Mouse (Mus musculus): ENCODE measurements around the gene Nod2. TPM values are rescaled to one million over a fixed set of nuclear protein-coding genes. Genes with fewer than 3 reads are reported as not detected.

Gene Nod2
- polyA plus RNA-seq, 1 experiment: 1.4 TPM

DNA sequence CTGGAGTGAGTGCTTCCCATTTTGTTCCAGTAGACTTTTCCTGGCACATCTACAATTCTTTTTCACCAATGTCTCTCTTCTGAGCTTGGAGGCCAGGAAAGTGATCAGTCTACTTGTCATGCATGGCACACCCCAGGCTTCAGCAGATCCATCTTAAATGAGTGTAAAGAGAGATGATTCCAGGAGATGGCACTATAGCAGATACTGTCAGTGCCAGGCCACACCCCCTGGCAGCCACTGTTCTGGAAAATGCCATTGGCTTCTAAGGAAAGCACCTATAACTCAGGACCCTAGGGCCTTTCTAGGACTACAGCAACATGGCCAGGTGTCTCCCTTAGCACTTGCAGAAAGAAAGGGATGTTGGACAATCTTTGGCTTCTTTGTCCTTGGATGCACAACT is 16.0 kb upstream of the Nod2 start:
- no peak for TF ChIP-seq POLR2A (IDR thresholded peaks at IDR 0.05; ENCODE audit: low read depth, low read length)
- peak; percentile 56 for TF ChIP-seq CTCF (conservative IDR thresholded peaks at IDR 0.05; ENCODE audit: insufficient read depth, insufficient read length, low read depth, low read length)
- Histone ChIP-seq H3K36me3 (ENCODE audit: control insufficient read depth, insufficient read depth, low read length) (no peaks in the 10 kb centered on the region), H3K27me3 (replicated peaks; ENCODE audit: control insufficient read depth, insufficient read depth, low read length) (no peaks in the 10 kb centered on the region), H3K27ac (ENCODE audit: insufficient read depth, low read depth, low read length) (peak overlapping the region; percentile 51; the same call in 1 of the 2 replicates), H3K4me3 (ENCODE audit: insufficient read depth, low read depth, low read length) (no peak overlapping the region), H3K4me1 (ENCODE audit: control insufficient read depth, insufficient read depth, low read length) (0 out of 2 replicates have a peak, but pooled peaks cover 7% of the 10 kb centered on the region)
- peak; percentile 74 for DNase-seq

DNA sequence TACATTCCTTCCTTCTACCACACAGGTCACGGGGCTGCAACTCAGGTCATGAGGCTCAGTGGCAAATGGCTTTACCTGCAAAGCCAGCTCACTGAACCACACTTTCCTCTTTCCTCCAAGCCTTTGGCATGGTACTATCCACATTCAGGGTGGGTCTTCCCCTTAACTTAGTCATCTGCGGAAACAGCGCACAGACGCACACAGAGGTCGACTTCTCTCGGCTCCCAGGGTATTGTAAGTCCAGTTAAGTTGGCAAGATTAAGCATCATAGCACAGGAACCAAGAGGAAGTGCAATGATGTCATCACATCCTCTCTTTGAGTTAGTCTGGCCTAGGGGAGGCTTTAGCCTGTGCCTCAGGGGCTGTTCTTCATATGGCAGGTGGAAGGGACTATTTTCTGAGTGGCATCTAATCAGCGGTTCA is 13.8 kb upstream of the Nod2 start:
- 62% methylated on average over 7 of the region's 7 CpGs for WGBS
- peak overlapping the region; percentile 27 for H3K27ac ChIP-seq (ENCODE audit: insufficient read depth, low read depth, low read length)

GRCm38 (mm10) chr8:88635474-88636397 is 11.4 kb upstream of the Nod2 start, which contains the start of gene Snx20:
Gene Snx20, minus strand, starts transcription at chr8:88636128.
- WGBS: 81% methylated on average over 14 of the region's 14 CpGs
- H3K4me3 ChIP-seq (ENCODE audit: insufficient read depth, low read depth, low read length): no peak within 1 kb of the TSS
- H3K27ac ChIP-seq (ENCODE audit: insufficient read depth, low read depth, low read length): no peak within 1 kb of the TSS
- H3K27me3 ChIP-seq (replicated peaks; ENCODE audit: control insufficient read depth, insufficient read depth, low read length): no peaks in the 10 kb centered on the region
- TF ChIP-seq CTCF (conservative IDR thresholded peaks at IDR 0.05; ENCODE audit: insufficient read depth, insufficient read length, low read depth, low read length): no peak
- no peak for TF ChIP-seq POLR2A (IDR thresholded peaks at IDR 0.05; ENCODE audit: low read depth, low read length)
- H3K36me3 ChIP-seq (ENCODE audit: control insufficient read depth, insufficient read depth, low read length): no peaks in the 10 kb centered on the region
- H3K4me1 ChIP-seq (ENCODE audit: control insufficient read depth, insufficient read depth, low read length): 0 out of 2 replicates have a peak, but pooled peaks cover 4% of the 10 kb centered on the region
- DNase-seq: peak; percentile 28

More for the DNA sequence above, 13.8 kb upstream of the Nod2 start:
- Histone ChIP-seq H3K36me3 (ENCODE audit: control insufficient read depth, insufficient read depth, low read length) (no peaks in the 10 kb centered on the region), H3K4me3 (ENCODE audit: insufficient read depth, low read depth, low read length) (no peak overlapping the region), H3K27me3 (replicated peaks; ENCODE audit: control insufficient read depth, insufficient read depth, low read length) (no peaks in the 10 kb centered on the region), H3K4me1 (ENCODE audit: control insufficient read depth, insufficient read depth, low read length) (0 out of 2 replicates have a peak, but pooled peaks cover 4% of the 10 kb centered on the region)
- peak; percentile 72 for DNase-seq
- TF ChIP-seq CTCF (conservative IDR thresholded peaks at IDR 0.05; ENCODE audit: insufficient read depth, insufficient read length, low read depth, low read length): no peak
- TF ChIP-seq POLR2A (IDR thresholded peaks at IDR 0.05; ENCODE audit: low read depth, low read length): no peak

- no peaks in the 10 kb centered on the region for H3K36me3 ChIP-seq (ENCODE audit: control insufficient read depth, insufficient read depth, low read length)
- H3K27ac ChIP-seq (ENCODE audit: insufficient read depth, low read depth, low read length): no peak overlapping the region
- no peak for DNase-seq
- H3K4me3 ChIP-seq (ENCODE audit: insufficient read depth, low read depth, low read length): no peak overlapping the region
- H3K27me3 ChIP-seq (replicated peaks; ENCODE audit: control insufficient read depth, insufficient read depth, low read length): no peaks in the 10 kb centered on the region
- H3K4me1 ChIP-seq (ENCODE audit: control insufficient read depth, insufficient read depth, low read length): 0 out of 2 replicates have a peak, but pooled peaks cover under 1% of the 10 kb centered on the region
- no peak for TF ChIP-seq POLR2A (IDR thresholded peaks at IDR 0.05; ENCODE audit: low read depth, low read length)
- TF ChIP-seq CTCF (conservative IDR thresholded peaks at IDR 0.05; ENCODE audit: insufficient read depth, insufficient read length, low read depth, low read length): no peak
- 81% methylated on average over 9 of the region's 9 CpGs for WGBS
Measured at GRCm38 (mm10) chr8:88637092-88638000, 9.8 kb upstream of the Nod2 start.

GRCm38 (mm10) chr8:88638908-88639307 is 8.2 kb upstream of the Nod2 start:
- H3K4me1 ChIP-seq (ENCODE audit: control insufficient read depth, insufficient read depth, low read length): peaks cover 11% of the 10 kb centered on the region; the same call in 1 of the 2 replicates
- no peak overlapping the region for H3K27ac ChIP-seq (ENCODE audit: insufficient read depth, low read depth, low read length)
- TF ChIP-seq POLR2A (IDR thresholded peaks at IDR 0.05; ENCODE audit: low read depth, low read length) (no peak), CTCF (conservative IDR thresholded peaks at IDR 0.05; ENCODE audit: insufficient read depth, insufficient read length, low read depth, low read length) (no peak)
- H3K36me3 ChIP-seq (ENCODE audit: control insufficient read depth, insufficient read depth, low read length): no peaks in the 10 kb centered on the region
- H3K27me3 ChIP-seq (replicated peaks; ENCODE audit: control insufficient read depth, insufficient read depth, low read length): no peaks in the 10 kb centered on the region
- DNase-seq: no peak
- no peak overlapping the region for H3K4me3 ChIP-seq (ENCODE audit: insufficient read depth, low read depth, low read length)
- 95% methylated on average over 3 of the region's 3 CpGs for WGBS

DNA sequence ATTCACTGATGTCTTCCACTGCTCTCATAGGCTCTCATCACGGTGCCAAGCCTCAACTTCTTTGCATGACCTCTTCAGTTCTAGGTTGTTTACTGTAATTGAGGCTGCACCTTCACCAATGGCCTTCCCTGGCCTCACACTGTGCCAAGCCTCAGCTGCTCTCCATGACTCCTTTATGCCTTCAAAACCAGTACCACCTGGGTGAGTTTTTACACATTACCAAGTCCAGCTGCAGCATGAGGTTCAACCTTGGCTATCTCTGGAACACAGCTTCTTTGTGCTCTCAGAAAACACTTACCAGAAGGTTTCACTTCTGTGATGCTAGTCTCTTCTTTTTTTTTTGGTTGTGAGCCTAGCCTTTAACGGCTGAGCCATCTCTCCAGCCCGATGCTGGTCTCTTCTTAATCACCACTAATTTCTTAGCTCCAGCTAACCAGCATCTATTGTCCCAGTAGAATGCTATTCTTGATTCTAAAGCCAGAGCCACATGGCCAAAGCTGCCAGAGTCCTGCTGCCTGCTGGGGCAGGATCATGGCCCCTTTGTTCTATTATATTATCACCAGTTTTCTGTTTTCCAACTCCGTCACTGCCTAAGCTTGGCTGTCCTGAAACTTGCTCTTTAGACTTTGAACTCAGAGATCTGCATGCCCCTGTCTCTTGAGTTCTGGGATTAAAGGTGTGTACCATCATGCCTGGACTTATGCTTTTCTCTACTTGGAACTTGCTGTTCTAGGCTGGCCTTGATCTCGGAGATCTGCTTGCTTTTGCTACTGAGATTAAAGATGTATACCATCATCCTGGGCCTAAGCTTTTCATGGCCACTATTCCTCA is 4.2 kb upstream of the Nod2 start:
- Histone ChIP-seq H3K4me3 (ENCODE audit: insufficient read depth, low read depth, low read length) (no peak overlapping the region), H3K27me3 (replicated peaks; ENCODE audit: control insufficient read depth, insufficient read depth, low read length) (no peaks in the 10 kb centered on the region), H3K36me3 (ENCODE audit: control insufficient read depth, insufficient read depth, low read length) (no peaks in the 10 kb centered on the region), H3K27ac (ENCODE audit: insufficient read depth, low read depth, low read length) (peak overlapping the region; percentile 57), H3K4me1 (ENCODE audit: control insufficient read depth, insufficient read depth, low read length) (peaks cover 15% of the 10 kb centered on the region)
- TF ChIP-seq CTCF (conservative IDR thresholded peaks at IDR 0.05; ENCODE audit: insufficient read depth, insufficient read length, low read depth, low read length) (no peak), POLR2A (IDR thresholded peaks at IDR 0.05; ENCODE audit: low read depth, low read length) (no peak)
- WGBS: 58% methylated on average over 5 of the region's 5 CpGs
- peak; percentile 87 for DNase-seq

Measured in kidney, adult 2 months (tissue).